Mouse (Mus musculus): ENCODE results near the gene Ncoa3.

DNA sequence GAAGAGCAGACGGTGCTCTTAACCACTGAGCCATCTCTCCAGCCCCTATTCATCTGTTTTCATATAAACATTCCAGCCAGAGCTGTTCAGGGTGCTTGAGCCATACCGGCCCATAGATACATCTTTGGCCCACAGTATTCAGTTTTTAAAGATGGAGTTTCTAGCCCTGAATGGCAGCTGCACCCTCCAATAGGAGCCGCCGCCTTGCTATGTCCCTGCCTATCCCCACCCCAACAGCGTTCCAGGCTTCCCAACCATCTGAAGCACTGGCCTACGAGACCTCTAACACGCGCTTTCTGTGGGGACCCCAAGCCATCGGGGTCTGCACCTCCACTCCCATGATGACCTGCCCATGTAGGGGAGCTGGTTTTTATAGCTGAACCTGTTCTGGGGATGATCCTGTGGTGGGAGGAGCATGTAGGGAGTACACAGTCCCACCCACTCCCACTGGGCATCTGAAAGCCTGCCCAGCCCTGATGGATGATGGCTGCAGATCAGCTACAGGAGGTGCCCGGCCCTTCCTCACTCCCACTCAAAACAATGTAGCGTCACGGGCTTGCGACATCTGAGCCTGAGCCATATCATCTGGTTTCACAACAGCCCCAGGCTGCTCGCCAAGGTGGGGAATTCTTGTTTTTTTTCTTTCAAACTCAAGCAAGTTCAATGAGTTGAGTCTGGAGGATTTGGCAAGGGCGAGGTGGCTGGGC lies 123.3 kb downstream of the Ncoa3 start:
- TF ChIP-seq POLR2A (IDR thresholded peaks at IDR 0.05; ENCODE audit: extremely low read depth, insufficient read depth, low read length) (no peak), CTCF (IDR thresholded peaks at IDR 0.05; ENCODE audit: low read depth, low read length) (no peak)

All from liver, adult 2 months (tissue).